Mouse (Mus musculus): ENCODE measurements at regions not wholly inside any gene's neighbourhood (a gene's known extent, or its start where the extent isn't known, plus 50 kb on each side); places are given as distances from the start of the nearest gene placed in this dataset.
"Not testable (repeated sequence)": the region's sequence is repeated elsewhere in the genome, so short reads cannot be mapped to it uniquely, and the experiment has no call there.

DNA sequence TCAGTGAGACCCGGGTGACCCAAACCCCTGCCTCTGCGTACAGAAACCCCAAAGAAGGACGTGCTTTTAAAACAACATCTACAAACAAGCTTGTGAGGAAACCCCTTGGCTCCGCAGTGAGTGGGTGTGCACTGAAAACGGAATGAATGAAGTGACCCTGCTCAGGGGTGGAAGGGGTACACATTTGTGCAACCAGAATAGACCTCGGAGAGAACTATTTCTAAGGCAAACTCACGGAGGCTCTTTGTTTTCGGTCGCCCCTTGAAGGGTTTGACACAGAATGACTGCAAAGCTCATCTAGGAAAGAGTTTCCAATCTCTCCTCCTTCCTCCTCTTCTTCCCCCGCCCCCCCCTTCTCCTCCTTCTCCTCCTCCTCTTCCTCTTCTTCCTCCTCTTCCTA, 382.5 kb downstream of the Sox9 start:
- no peak for DNase-seq (ENCODE audit: low spot score)
- 31% methylated on average over 10 of the region's 10 CpGs for WGBS
- H3K36me3 ChIP-seq (ENCODE audit: control insufficient read depth, insufficient read depth, low read length): peaks cover 3% of the 10 kb centered on the region; the same call in 1 of the 2 replicates
- no peaks in the 10 kb centered on the region for H3K9me3 ChIP-seq (ENCODE audit: control insufficient read depth, low read length)
- H3K4me2 ChIP-seq (ENCODE audit: low read length): peak overlapping the region; percentile 50
- H3K9ac ChIP-seq (ENCODE audit: low read length): no peak overlapping the region
- H3K27ac ChIP-seq (ENCODE audit: low read depth): no peak overlapping the region
- H3K4me1 ChIP-seq (replicated peaks; ENCODE audit: control insufficient read depth, insufficient read depth, low read length): peaks cover 22% of the 10 kb centered on the region
- H3K4me3 ChIP-seq (ENCODE audit: low read depth, low read length): no peak overlapping the region
- H3K27me3 ChIP-seq (replicated peaks; ENCODE audit: control insufficient read depth, insufficient read depth, low read length): no peaks in the 10 kb centered on the region
- no peak for ATAC-seq (replicated peaks; ENCODE audit: low FRiP score, low TSS enrichment, low read depth)

DNA sequence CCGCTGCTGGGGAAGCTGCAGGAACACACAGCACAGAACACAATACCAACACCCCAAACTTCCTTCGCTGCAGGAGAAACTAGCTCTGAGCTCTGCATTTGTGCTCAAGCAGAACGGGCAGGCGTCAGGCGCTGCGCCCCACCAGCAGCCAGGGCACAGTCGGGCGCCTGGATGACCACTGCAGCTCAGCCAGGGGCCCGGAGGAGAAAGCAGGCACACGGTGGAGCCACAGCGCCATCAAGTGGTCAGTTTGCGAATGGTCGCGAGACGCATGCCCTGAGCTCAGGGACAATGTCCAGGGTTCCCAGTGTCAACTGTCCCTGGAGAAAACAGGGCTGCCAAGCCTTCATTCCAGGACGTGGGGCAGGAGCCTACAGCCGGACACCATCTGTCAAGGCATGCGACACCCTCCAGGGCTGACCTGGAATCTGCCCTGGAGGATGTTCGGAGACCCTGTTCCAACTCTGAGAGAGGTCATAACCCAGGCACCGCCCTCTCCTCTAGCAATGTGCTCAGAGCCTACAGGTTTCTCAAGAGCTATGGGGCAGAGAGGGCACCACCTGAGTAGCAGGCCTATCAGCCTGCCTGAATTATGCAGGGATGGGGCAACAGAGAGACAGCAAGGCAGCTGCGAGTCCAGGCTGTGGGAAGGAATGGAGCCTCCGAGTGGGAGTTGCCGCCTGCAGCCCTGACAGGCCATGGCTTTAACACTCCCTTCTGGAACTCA, 383.2 kb downstream of the Sox9 start:
- DNase-seq (ENCODE audit: low spot score) (peak; percentile 97), ATAC-seq (replicated peaks; ENCODE audit: low FRiP score, low TSS enrichment, low read depth) (peak; percentile 73)
- WGBS: 5% methylated on average over 23 of the region's 23 CpGs
- Histone ChIP-seq H3K36me3 (ENCODE audit: control insufficient read depth, insufficient read depth, low read length) (peaks cover 3% of the 10 kb centered on the region; the same call in 1 of the 2 replicates), H3K4me2 (ENCODE audit: low read length) (peak overlapping the region; percentile 50), H3K9ac (ENCODE audit: low read length) (no peak overlapping the region), H3K27ac (ENCODE audit: low read depth) (no peak overlapping the region), H3K27me3 (replicated peaks; ENCODE audit: control insufficient read depth, insufficient read depth, low read length) (no peaks in the 10 kb centered on the region), H3K4me1 (replicated peaks; ENCODE audit: control insufficient read depth, insufficient read depth, low read length) (peaks cover 18% of the 10 kb centered on the region), H3K9me3 (ENCODE audit: control insufficient read depth, low read length) (no peaks in the 10 kb centered on the region), H3K4me3 (ENCODE audit: low read depth, low read length) (peak overlapping the region; percentile 22)

DNA sequence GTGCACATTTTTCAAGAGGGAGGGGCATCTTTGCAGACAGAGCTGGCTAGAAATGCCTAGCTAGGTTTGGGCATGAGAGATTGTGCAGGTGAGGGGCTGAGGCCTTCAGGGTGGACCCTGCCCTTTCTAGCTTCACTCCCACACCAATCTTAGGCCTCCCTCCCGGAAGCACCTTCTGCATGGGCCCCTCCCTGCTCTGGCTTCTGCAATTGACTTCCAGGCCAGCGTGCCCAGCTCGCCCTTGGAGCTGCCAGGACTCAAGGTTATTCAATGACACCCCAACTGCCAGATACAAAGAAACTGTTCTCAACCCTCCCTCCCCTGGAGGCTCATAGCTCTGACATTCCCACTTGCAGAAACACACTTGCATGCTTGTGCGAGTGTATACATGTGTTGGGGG, 384.5 kb downstream of the Sox9 start:
- no peak overlapping the region for H3K27ac ChIP-seq (ENCODE audit: low read depth)
- H3K27me3 ChIP-seq (replicated peaks; ENCODE audit: control insufficient read depth, insufficient read depth, low read length): no peaks in the 10 kb centered on the region
- H3K9me3 ChIP-seq (ENCODE audit: control insufficient read depth, low read length): no peaks in the 10 kb centered on the region
- ATAC-seq (replicated peaks; ENCODE audit: low FRiP score, low TSS enrichment, low read depth) (no peak; the same call in 1 of the 2 replicates), DNase-seq (ENCODE audit: low spot score) (no peak)
- H3K36me3 ChIP-seq (ENCODE audit: control insufficient read depth, insufficient read depth, low read length): no peaks in the 10 kb centered on the region; the same call in 1 of the 2 replicates
- H3K4me3 ChIP-seq (ENCODE audit: low read depth, low read length): no peak overlapping the region
- 68% methylated on average over 4 of the region's 4 CpGs for WGBS
- no peak overlapping the region for H3K4me2 ChIP-seq (ENCODE audit: low read length)
- H3K4me1 ChIP-seq (replicated peaks; ENCODE audit: control insufficient read depth, insufficient read depth, low read length): peaks cover 18% of the 10 kb centered on the region
- no peak overlapping the region for H3K9ac ChIP-seq (ENCODE audit: low read length)

DNA sequence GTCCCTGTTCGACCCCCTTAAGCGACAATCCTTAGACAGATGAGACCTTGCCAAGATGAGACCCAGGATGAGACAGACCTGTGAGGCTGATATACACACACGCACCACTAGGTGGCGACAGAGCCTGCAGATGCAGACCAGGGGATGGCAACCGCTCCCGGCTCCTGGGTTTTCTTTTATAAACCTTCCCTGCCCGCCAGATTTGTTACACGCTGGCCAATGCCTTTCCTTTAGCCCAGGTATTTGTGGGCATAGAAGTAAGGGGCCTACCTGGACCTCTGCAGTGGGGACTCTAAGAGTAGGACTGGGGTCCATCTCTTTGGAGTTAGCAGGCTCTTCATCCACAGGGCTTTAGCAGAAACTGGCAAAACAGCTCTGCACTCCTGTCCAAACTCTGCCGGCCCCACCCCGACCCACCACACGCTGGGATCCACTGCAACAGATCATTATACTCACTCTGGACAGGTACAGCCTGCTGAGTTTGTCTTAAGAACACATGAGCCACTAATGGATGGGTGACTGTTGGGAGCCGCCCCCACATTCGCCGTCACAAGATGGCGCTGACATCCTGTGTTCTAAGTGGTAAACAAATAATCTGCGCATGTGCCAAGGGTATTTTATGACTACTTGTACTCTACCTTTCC, 390.6 kb downstream of the Sox9 start:
- H3K27ac ChIP-seq (ENCODE audit: low read depth): peak overlapping the region; percentile 72
- 16% methylated on average over 16 of the region's 16 CpGs for WGBS
- H3K4me3 ChIP-seq (ENCODE audit: low read depth, low read length): peak overlapping the region; percentile 45
- ATAC-seq (replicated peaks; ENCODE audit: low FRiP score, low TSS enrichment, low read depth) (peak; percentile 62), DNase-seq (ENCODE audit: low spot score) (peak; percentile 91)
- peak overlapping the region; percentile 36 for H3K9ac ChIP-seq (ENCODE audit: low read length)
- H3K9me3 ChIP-seq (ENCODE audit: control insufficient read depth, low read length): no peaks in the 10 kb centered on the region
- H3K4me2 ChIP-seq (ENCODE audit: low read length): peak overlapping the region; percentile 49
- no peaks in the 10 kb centered on the region for H3K27me3 ChIP-seq (replicated peaks; ENCODE audit: control insufficient read depth, insufficient read depth, low read length)
- H3K36me3 ChIP-seq (ENCODE audit: control insufficient read depth, insufficient read depth, low read length): no peaks in the 10 kb centered on the region
- no peaks in the 10 kb centered on the region; the same call in 1 of the 2 replicates for H3K4me1 ChIP-seq (replicated peaks; ENCODE audit: control insufficient read depth, insufficient read depth, low read length)

DNA sequence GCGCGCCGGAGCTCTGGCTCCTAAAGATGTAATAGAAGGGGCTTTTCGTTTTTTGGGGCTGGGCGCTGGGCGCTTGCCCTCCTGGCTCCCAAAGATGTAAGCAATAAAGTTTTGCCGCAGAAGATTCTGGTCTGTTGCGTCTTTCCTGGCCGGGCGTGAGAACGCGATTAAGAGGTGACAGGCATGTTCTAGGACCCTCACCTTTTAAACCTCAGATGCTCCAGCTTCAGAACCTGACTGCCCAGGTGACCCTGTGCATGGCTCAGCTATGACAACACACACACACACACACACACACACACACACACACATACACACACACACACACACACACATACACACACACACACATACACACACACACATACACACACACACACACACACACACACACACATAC, 391.3 kb downstream of the Sox9 start:
- H3K27ac ChIP-seq (ENCODE audit: low read depth); H3K27me3 ChIP-seq (replicated peaks; ENCODE audit: control insufficient read depth, insufficient read depth, low read length); H3K9ac ChIP-seq (ENCODE audit: low read length); H3K9me3 ChIP-seq (ENCODE audit: control insufficient read depth, low read length); DNase-seq (ENCODE audit: low spot score); H3K4me1 ChIP-seq (replicated peaks; ENCODE audit: control insufficient read depth, insufficient read depth, low read length); H3K36me3 ChIP-seq (ENCODE audit: control insufficient read depth, insufficient read depth, low read length); ATAC-seq (replicated peaks; ENCODE audit: low FRiP score, low TSS enrichment, low read depth): not testable (repeated sequence)
- Histone ChIP-seq H3K4me3 (ENCODE audit: low read depth, low read length) (0 out of 2 replicates have a peak overlapping the region, but pooled peaks have one; percentile 10), H3K4me2 (ENCODE audit: low read length) (peak overlapping the region; percentile 34; the same call in 1 of the 2 replicates)
- 28% methylated on average over 12 of the region's 12 CpGs for WGBS

DNA sequence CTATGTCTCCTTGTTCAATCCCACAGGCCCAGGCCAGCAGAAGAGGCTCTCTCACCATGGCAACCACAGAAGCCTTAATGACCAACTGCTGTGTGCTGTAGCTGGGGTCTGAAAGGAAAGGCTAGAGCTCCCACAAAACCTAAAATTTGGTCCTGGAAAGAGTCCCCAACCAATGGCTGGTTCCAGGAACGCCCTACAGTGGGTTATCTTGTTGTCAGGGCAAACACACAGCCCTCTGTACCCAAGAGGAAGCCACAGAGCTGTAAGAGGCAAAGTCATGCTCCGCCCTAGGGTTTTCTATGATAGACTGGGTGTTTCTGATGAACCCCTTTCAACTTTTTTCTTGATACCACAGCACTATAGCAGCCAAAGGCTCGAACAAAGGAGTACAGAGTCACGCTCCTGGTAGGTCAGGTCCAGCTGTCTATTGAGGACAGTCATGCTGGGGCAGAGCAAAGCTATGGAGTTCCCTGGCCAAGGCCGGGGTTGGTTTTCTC, 392.0 kb downstream of the Sox9 start:
- no peak overlapping the region for H3K4me2 ChIP-seq (ENCODE audit: low read length)
- H3K27ac ChIP-seq (ENCODE audit: low read depth): no peak overlapping the region
- no peak overlapping the region for H3K9ac ChIP-seq (ENCODE audit: low read length)
- H3K9me3 ChIP-seq (ENCODE audit: control insufficient read depth, low read length): no peaks in the 10 kb centered on the region
- WGBS: 82% methylated on average over 5 of the region's 5 CpGs
- no peaks in the 10 kb centered on the region; the same call in 1 of the 2 replicates for H3K4me1 ChIP-seq (replicated peaks; ENCODE audit: control insufficient read depth, insufficient read depth, low read length)
- H3K27me3 ChIP-seq (replicated peaks; ENCODE audit: control insufficient read depth, insufficient read depth, low read length): no peaks in the 10 kb centered on the region
- no peaks in the 10 kb centered on the region for H3K36me3 ChIP-seq (ENCODE audit: control insufficient read depth, insufficient read depth, low read length)
- DNase-seq (ENCODE audit: low spot score): no peak
- ATAC-seq (replicated peaks; ENCODE audit: low FRiP score, low TSS enrichment, low read depth): no peak
- H3K4me3 ChIP-seq (ENCODE audit: low read depth, low read length): no peak overlapping the region

DNA sequence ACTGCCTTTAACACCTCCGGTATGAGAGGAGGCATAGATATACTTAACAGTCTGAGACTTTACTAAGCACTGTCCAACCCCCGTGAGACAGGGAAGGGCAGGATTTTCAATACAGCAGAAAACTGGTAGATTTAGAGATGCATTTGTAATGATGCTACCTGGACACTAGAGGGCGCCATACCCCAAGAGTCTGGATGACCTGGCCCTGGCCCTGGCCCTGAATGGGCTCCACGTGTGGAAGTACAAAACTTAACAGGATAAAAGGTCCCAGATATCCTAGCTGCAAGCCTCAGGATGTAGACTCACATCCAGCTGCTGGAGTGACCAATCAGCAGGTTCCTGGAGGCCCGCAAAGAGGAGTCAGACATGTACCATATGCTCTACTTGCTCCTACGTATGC, 393.3 kb downstream of the Sox9 start:
- no peak overlapping the region for H3K9ac ChIP-seq (ENCODE audit: low read length)
- H3K4me1 ChIP-seq (replicated peaks; ENCODE audit: control insufficient read depth, insufficient read depth, low read length): no peaks in the 10 kb centered on the region; the same call in 1 of the 2 replicates
- no peak overlapping the region for H3K27ac ChIP-seq (ENCODE audit: low read depth)
- no peaks in the 10 kb centered on the region for H3K36me3 ChIP-seq (ENCODE audit: control insufficient read depth, insufficient read depth, low read length)
- no peak overlapping the region for H3K4me3 ChIP-seq (ENCODE audit: low read depth, low read length)
- H3K9me3 ChIP-seq (ENCODE audit: control insufficient read depth, low read length): no peaks in the 10 kb centered on the region
- no peaks in the 10 kb centered on the region for H3K27me3 ChIP-seq (replicated peaks; ENCODE audit: control insufficient read depth, insufficient read depth, low read length)
- no peak overlapping the region for H3K4me2 ChIP-seq (ENCODE audit: low read length)
- peak; percentile 74 for DNase-seq (ENCODE audit: low spot score)
- ATAC-seq (replicated peaks; ENCODE audit: low FRiP score, low TSS enrichment, low read depth): no peak
- 29% methylated on average over 6 of the region's 6 CpGs for WGBS

DNA sequence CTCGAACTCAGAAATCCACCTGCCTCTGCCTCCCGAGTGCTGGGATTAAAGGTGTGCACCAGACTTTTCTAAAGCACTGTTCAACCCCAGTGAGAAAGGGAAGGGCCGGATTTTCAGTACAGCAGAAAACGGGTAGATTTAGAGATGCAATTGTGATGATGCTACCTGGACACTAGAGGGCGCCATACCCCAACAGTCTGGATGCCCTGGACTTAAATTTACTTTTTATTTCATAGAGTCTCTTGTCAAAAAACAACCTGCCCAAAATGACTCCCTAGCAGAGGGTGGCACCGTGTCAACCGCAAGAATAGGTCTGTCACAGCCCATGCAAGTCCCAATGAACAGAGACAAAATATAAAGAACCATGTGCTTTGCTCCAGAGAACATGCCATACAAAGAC, 394.2 kb downstream of the Sox9 start:
- ATAC-seq (replicated peaks; ENCODE audit: low FRiP score, low TSS enrichment, low read depth) (no peak), DNase-seq (ENCODE audit: low spot score) (peak; percentile 81)
- Histone ChIP-seq H3K4me3 (ENCODE audit: low read depth, low read length) (no peak overlapping the region), H3K9ac (ENCODE audit: low read length) (no peak overlapping the region), H3K9me3 (ENCODE audit: control insufficient read depth, low read length) (no peaks in the 10 kb centered on the region), H3K27ac (ENCODE audit: low read depth) (no peak overlapping the region), H3K4me1 (replicated peaks; ENCODE audit: control insufficient read depth, insufficient read depth, low read length) (no peaks in the 10 kb centered on the region; the same call in 1 of the 2 replicates), H3K4me2 (ENCODE audit: low read length) (no peak overlapping the region), H3K36me3 (ENCODE audit: control insufficient read depth, insufficient read depth, low read length) (no peaks in the 10 kb centered on the region), H3K27me3 (replicated peaks; ENCODE audit: control insufficient read depth, insufficient read depth, low read length) (no peaks in the 10 kb centered on the region)
- WGBS: 21% methylated on average over 7 of the region's 7 CpGs

Measured in intestine, embryonic 14.5 days (tissue).